Mouse (Mus musculus): ENCODE measurements at regions not wholly inside any gene's neighbourhood (a gene's known extent, or its start where the extent isn't known, plus 50 kb on each side); places are given as distances from the start of the nearest gene placed in this dataset.

DNA sequence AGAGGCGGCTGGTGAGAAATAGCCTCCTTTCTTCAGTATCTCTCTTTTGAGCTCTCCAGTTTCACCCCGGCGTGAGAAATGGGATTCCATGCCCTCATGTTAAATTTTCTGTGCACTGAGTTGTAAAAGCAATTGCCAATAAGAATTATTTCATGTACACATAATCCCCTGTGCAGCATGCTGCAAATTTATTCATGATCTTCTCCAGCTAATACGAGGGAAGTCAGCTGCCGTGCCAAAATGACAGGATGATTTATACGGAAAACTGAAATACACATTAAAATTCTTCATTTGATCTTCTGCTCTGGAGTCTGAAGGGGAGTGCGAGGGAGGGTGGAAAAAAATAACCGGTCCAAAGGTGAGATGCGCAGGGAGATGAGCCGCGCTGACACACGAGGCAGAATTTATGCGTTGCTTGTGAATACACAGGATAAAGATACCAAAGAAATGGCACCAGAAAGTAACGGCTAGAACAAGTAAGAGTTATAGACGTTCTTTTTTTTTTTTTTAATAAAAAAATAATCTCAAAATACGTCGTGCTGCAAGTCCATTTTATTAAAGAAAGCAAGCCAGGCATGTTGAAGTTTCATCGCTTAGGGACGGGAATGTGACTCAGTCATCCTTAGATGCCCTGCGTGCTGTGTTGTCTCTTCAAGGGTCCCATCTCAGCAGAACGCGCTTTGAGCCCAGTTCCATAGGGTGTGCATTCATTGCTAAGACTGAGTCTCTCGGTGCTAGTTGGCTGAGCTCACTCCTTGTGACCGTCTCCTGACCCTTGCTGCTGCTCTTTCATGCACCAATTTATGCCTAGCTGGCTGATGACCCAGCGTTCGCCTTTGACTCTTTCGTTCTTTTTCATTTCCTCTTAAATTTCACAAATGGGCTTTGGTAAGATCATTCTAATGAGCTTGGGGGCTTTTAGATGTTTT is 427.8 kb upstream of the Arglu1 start:
- no peaks in the 10 kb centered on the region for H3K27me3 ChIP-seq (ENCODE audit: control insufficient read depth, insufficient read depth, low read length)
- 92% methylated on average over 27 of the region's 27 CpGs for WGBS
- H3K9ac ChIP-seq (ENCODE audit: low read length): no peak overlapping the region
- no peak overlapping the region for H3K4me2 ChIP-seq (ENCODE audit: low read depth, low read length, severe bottlenecking)
- no peak for ATAC-seq (replicated peaks; ENCODE audit: low FRiP score)
- no peak overlapping the region for H3K27ac ChIP-seq (ENCODE audit: low read depth, low read length)
- H3K36me3 ChIP-seq (ENCODE audit: control insufficient read depth, insufficient read depth, low read length): no peaks in the 10 kb centered on the region
- H3K4me3 ChIP-seq (ENCODE audit: low read depth, low read length): no peak overlapping the region
- DNase-seq (ENCODE audit: low spot score): no peak
- no peaks in the 10 kb centered on the region for H3K4me1 ChIP-seq (replicated peaks; ENCODE audit: control insufficient read depth, insufficient read depth, low read length)
- H3K9me3 ChIP-seq (ENCODE audit: control insufficient read depth, low read length): no peaks in the 10 kb centered on the region; the same call in 1 of the 2 replicates

GRCm38 (mm10) chr8:9095980-9096379 is 405.7 kb upstream of the Arglu1 start:
- Histone ChIP-seq H3K9ac (ENCODE audit: low read length) (no peak overlapping the region), H3K4me3 (ENCODE audit: low read depth, low read length) (no peak overlapping the region), H3K36me3 (ENCODE audit: control insufficient read depth, insufficient read depth, low read length) (no peaks in the 10 kb centered on the region), H3K4me2 (ENCODE audit: low read depth, low read length, severe bottlenecking) (no peak overlapping the region), H3K27ac (ENCODE audit: low read depth, low read length) (no peak overlapping the region), H3K27me3 (ENCODE audit: control insufficient read depth, insufficient read depth, low read length) (no peaks in the 10 kb centered on the region), H3K4me1 (replicated peaks; ENCODE audit: control insufficient read depth, insufficient read depth, low read length) (no peaks in the 10 kb centered on the region), H3K9me3 (ENCODE audit: control insufficient read depth, low read length) (no peaks in the 10 kb centered on the region)
- DNase-seq (ENCODE audit: low spot score): no peak
- 87% methylated on average over 5 of the region's 5 CpGs for WGBS
- ATAC-seq (replicated peaks; ENCODE audit: low FRiP score): no peak

DNA sequence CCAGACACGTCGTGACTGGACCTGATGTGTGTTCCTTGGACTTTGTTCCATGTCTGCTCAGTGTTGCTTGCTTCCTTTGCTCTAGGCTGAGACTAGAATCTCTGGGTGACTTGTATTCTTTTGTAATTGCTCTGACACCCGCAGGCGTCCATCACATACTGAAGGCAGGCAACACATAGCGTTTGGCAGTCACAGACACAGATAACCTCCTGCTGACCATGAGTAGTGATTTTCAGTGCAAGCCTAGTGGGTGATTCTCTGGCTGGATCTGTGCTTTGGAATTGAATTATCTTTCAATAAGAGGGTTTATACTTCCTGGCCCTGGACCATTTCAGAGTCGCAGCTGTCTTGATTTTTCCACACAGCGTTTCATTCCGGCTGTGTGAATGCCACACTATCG is 403.7 kb upstream of the Arglu1 start:
- Histone ChIP-seq H3K4me2 (ENCODE audit: low read depth, low read length, severe bottlenecking) (no peak overlapping the region), H3K9ac (ENCODE audit: low read length) (no peak overlapping the region), H3K27ac (ENCODE audit: low read depth, low read length) (no peak overlapping the region), H3K4me1 (replicated peaks; ENCODE audit: control insufficient read depth, insufficient read depth, low read length) (no peaks in the 10 kb centered on the region), H3K4me3 (ENCODE audit: low read depth, low read length) (no peak overlapping the region), H3K9me3 (ENCODE audit: control insufficient read depth, low read length) (no peaks in the 10 kb centered on the region), H3K27me3 (ENCODE audit: control insufficient read depth, insufficient read depth, low read length) (no peaks in the 10 kb centered on the region), H3K36me3 (ENCODE audit: control insufficient read depth, insufficient read depth, low read length) (no peaks in the 10 kb centered on the region)
- ATAC-seq (replicated peaks; ENCODE audit: low FRiP score) (no peak), DNase-seq (ENCODE audit: low spot score) (no peak)
- 86% methylated on average over 9 of the region's 9 CpGs for WGBS

DNA sequence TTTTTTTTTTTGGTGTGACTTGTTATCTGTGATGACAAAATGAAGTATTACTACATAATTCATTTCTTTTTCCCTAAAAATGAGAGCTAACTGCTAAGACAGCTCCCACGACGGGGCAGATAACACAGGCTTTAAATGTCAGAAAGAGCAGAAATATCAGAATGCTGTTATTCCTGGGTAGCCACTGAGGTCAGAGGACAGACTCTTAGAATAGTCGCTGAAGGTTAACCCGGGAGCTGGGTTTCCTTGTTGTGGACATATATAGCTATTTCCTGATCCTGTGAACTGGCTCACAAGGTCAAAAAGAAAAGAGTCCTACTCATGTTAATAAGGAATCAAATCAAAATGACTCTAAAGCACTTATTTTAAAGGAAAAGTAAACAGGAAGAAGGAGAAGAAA is 403.0 kb upstream of the Arglu1 start:
- no peak for ATAC-seq (replicated peaks; ENCODE audit: low FRiP score)

DNA sequence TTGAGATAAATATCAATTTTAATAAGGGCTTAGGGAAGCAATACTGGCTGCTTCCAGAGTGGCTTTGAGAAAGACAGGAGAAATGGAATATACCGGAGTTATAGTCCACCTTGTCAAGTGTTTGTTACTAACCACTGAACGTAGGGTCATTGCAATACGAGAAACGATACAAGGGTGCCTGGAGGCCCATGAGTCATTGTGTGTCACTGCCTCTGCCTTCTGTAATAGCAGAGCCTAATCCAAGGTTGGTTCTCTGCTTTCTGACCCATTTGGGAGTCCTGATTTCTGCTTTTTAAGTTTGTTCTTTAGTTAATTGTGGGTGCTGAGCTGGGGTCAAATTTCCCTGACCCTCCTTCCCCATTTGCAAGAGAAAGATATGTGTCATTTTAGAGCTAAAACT is 382.4 kb upstream of the Arglu1 start:
- ATAC-seq (replicated peaks; ENCODE audit: low FRiP score) (no peak), DNase-seq (ENCODE audit: low spot score) (no peak)
- 96% methylated on average over 4 of the region's 4 CpGs for WGBS
- no peaks in the 10 kb centered on the region for H3K9me3 ChIP-seq (ENCODE audit: control insufficient read depth, low read length)
- no peak overlapping the region for H3K4me2 ChIP-seq (ENCODE audit: low read depth, low read length, severe bottlenecking)
- H3K4me1 ChIP-seq (replicated peaks; ENCODE audit: control insufficient read depth, insufficient read depth, low read length): no peaks in the 10 kb centered on the region
- H3K27ac ChIP-seq (ENCODE audit: low read depth, low read length): no peak overlapping the region
- no peaks in the 10 kb centered on the region for H3K27me3 ChIP-seq (ENCODE audit: control insufficient read depth, insufficient read depth, low read length)
- H3K4me3 ChIP-seq (ENCODE audit: low read depth, low read length): no peak overlapping the region
- no peaks in the 10 kb centered on the region for H3K36me3 ChIP-seq (ENCODE audit: control insufficient read depth, insufficient read depth, low read length)
- no peak overlapping the region for H3K9ac ChIP-seq (ENCODE audit: low read length)

More for the DNA sequence above, 403.0 kb upstream of the Arglu1 start:
- no peaks in the 10 kb centered on the region for H3K4me1 ChIP-seq (replicated peaks; ENCODE audit: control insufficient read depth, insufficient read depth, low read length)
- H3K4me2 ChIP-seq (ENCODE audit: low read depth, low read length, severe bottlenecking): no peak overlapping the region
- H3K9me3 ChIP-seq (ENCODE audit: control insufficient read depth, low read length): no peaks in the 10 kb centered on the region
- H3K27me3 ChIP-seq (ENCODE audit: control insufficient read depth, insufficient read depth, low read length): no peaks in the 10 kb centered on the region
- no peak overlapping the region for H3K4me3 ChIP-seq (ENCODE audit: low read depth, low read length)
- H3K36me3 ChIP-seq (ENCODE audit: control insufficient read depth, insufficient read depth, low read length): no peaks in the 10 kb centered on the region
- WGBS: 86% methylated on average over 4 of the region's 4 CpGs
- no peak for DNase-seq (ENCODE audit: low spot score)
- H3K27ac ChIP-seq (ENCODE audit: low read depth, low read length): no peak overlapping the region
- H3K9ac ChIP-seq (ENCODE audit: low read length): no peak overlapping the region

GRCm38 (mm10) chr8:9072286-9072685 is 382.0 kb upstream of the Arglu1 start:
- ATAC-seq (replicated peaks; ENCODE audit: low FRiP score) (no peak), DNase-seq (ENCODE audit: low spot score) (no peak)
- WGBS: 85% methylated on average over 11 of the region's 11 CpGs
- Histone ChIP-seq H3K9ac (ENCODE audit: low read length) (no peak overlapping the region), H3K36me3 (ENCODE audit: control insufficient read depth, insufficient read depth, low read length) (no peaks in the 10 kb centered on the region), H3K4me3 (ENCODE audit: low read depth, low read length) (no peak overlapping the region), H3K4me2 (ENCODE audit: low read depth, low read length, severe bottlenecking) (no peak overlapping the region), H3K27ac (ENCODE audit: low read depth, low read length) (no peak overlapping the region), H3K4me1 (replicated peaks; ENCODE audit: control insufficient read depth, insufficient read depth, low read length) (no peaks in the 10 kb centered on the region), H3K27me3 (ENCODE audit: control insufficient read depth, insufficient read depth, low read length) (no peaks in the 10 kb centered on the region), H3K9me3 (ENCODE audit: control insufficient read depth, low read length) (no peaks in the 10 kb centered on the region)

GRCm38 (mm10) chr8:9070953-9071352 is 380.6 kb upstream of the Arglu1 start:
- ATAC-seq (replicated peaks; ENCODE audit: low FRiP score) (no peak), DNase-seq (ENCODE audit: low spot score) (no peak)
- Histone ChIP-seq H3K27me3 (ENCODE audit: control insufficient read depth, insufficient read depth, low read length) (no peaks in the 10 kb centered on the region), H3K4me1 (replicated peaks; ENCODE audit: control insufficient read depth, insufficient read depth, low read length) (no peaks in the 10 kb centered on the region), H3K27ac (ENCODE audit: low read depth, low read length) (no peak overlapping the region), H3K4me2 (ENCODE audit: low read depth, low read length, severe bottlenecking) (no peak overlapping the region), H3K36me3 (ENCODE audit: control insufficient read depth, insufficient read depth, low read length) (no peaks in the 10 kb centered on the region), H3K9ac (ENCODE audit: low read length) (no peak overlapping the region), H3K9me3 (ENCODE audit: control insufficient read depth, low read length) (no peaks in the 10 kb centered on the region), H3K4me3 (ENCODE audit: low read depth, low read length) (no peak overlapping the region)
- 84% methylated on average over 6 of the region's 6 CpGs for WGBS

GRCm38 (mm10) chr8:9069845-9070244 is 379.5 kb upstream of the Arglu1 start:
- no peak overlapping the region for H3K9ac ChIP-seq (ENCODE audit: low read length)

DNA sequence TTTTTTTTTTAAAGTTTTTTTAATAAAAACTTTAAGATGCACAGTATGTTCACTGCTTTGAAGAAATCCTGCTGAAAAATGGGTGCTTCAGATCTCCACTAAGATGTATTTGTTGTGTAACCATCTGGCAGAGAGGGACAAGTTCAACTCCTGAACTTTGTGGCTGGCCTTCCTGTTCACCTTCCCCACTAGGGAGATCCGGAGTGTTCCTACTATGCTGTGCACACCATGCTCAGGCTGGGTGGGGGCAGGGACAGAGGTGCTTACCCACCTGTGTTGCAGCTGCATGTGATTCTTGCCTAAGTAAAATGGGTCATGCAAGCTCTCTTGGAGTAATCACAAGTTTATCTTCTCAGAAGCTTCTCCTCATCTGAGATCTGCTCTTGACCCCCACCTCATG is 377.4 kb upstream of the Arglu1 start:
- 74% methylated on average over 1 of the region's 1 CpGs for WGBS
- DNase-seq (ENCODE audit: low spot score): no peak
- Histone ChIP-seq H3K27ac (ENCODE audit: low read depth, low read length) (no peak overlapping the region), H3K9ac (ENCODE audit: low read length) (no peak overlapping the region), H3K4me2 (ENCODE audit: low read depth, low read length, severe bottlenecking) (no peak overlapping the region), H3K36me3 (ENCODE audit: control insufficient read depth, insufficient read depth, low read length) (no peaks in the 10 kb centered on the region), H3K27me3 (ENCODE audit: control insufficient read depth, insufficient read depth, low read length) (no peaks in the 10 kb centered on the region), H3K4me1 (replicated peaks; ENCODE audit: control insufficient read depth, insufficient read depth, low read length) (no peaks in the 10 kb centered on the region), H3K4me3 (ENCODE audit: low read depth, low read length) (no peak overlapping the region), H3K9me3 (ENCODE audit: control insufficient read depth, low read length) (no peaks in the 10 kb centered on the region)
- no peak for ATAC-seq (replicated peaks; ENCODE audit: low FRiP score)

More at GRCm38 (mm10) chr8:9069845-9070244, 379.5 kb upstream of the Arglu1 start:
- Histone ChIP-seq H3K9me3 (ENCODE audit: control insufficient read depth, low read length) (no peaks in the 10 kb centered on the region), H3K4me3 (ENCODE audit: low read depth, low read length) (no peak overlapping the region), H3K36me3 (ENCODE audit: control insufficient read depth, insufficient read depth, low read length) (no peaks in the 10 kb centered on the region), H3K4me2 (ENCODE audit: low read depth, low read length, severe bottlenecking) (no peak overlapping the region), H3K4me1 (replicated peaks; ENCODE audit: control insufficient read depth, insufficient read depth, low read length) (no peaks in the 10 kb centered on the region), H3K27ac (ENCODE audit: low read depth, low read length) (no peak overlapping the region), H3K27me3 (ENCODE audit: control insufficient read depth, insufficient read depth, low read length) (no peaks in the 10 kb centered on the region)
- DNase-seq (ENCODE audit: low spot score): no peak
- no peak for ATAC-seq (replicated peaks; ENCODE audit: low FRiP score)
- 76% methylated on average over 7 of the region's 7 CpGs for WGBS
